Mouse (Mus musculus): ENCODE data around the gene Naa40.

The Naa40 gene

GRCm38 (mm10) chr19:7182273-7182949 lies 58.6 kb downstream of the Naa40 start:
- DNase-seq (ENCODE audit: low spot score in 2 of 2) = no peak

GRCm38 (mm10) chr19:7181496-7181895 lies 59.5 kb downstream of the Naa40 start:
- no peak for DNase-seq (ENCODE audit: low spot score in 2 of 2)

GRCm38 (mm10) chr19:7180756-7181405 lies 60.1 kb downstream of the Naa40 start:
- no peak for DNase-seq (ENCODE audit: low spot score in 2 of 2)

- no peak for DNase-seq (ENCODE audit: low spot score in 2 of 2)
Measured at GRCm38 (mm10) chr19:7178841-7179452, 62.0 kb downstream of the Naa40 start.

GRCm38 (mm10) chr19:7177804-7178511 lies 63.0 kb downstream of the Naa40 start:
- no peak for DNase-seq (ENCODE audit: low spot score in 2 of 2)

- no peak for DNase-seq (ENCODE audit: low spot score in 2 of 2)
Measured at GRCm38 (mm10) chr19:7176041-7176696, 64.8 kb downstream of the Naa40 start.
